Mouse (Mus musculus) cortical plate, adult 2 months (tissue): Measurements from ENCODE around the gene Tmem140. TPM values are rescaled to one million over a fixed set of nuclear protein-coding genes. Genes with fewer than 3 reads are reported as not detected.

ENCODE experiments used
- H3K27ac ChIP-seq: fragments of 200-500 bp; 2 replicates; pipeline ENCODE4 v1.5.1; 2012; ENCODE audit warnings: low read length, control low read depth, inconsistent platforms; ENCODE audit not compliant: insufficient read depth
- H3K4me1 ChIP-seq: fragments of 200-500 bp; 2 replicates; pipeline ENCODE4 v1.6.1; 2011; ENCODE audit warnings: low read length; ENCODE audit not compliant: control insufficient read depth, insufficient read depth
- H3K4me3 ChIP-seq: fragments of 200-500 bp; 2 replicates; pipeline ENCODE4 v1.5.1; 2011; ENCODE audit warnings: mild to moderate bottlenecking, low read length, control low read depth; ENCODE audit not compliant: insufficient read depth
- CTCF ChIP-seq: fragments of 200-500 bp; IDR thresholded peaks from 2 replicates; pipeline ENCODE4 v1.5.1; 2011; ENCODE audit warnings: mild to moderate bottlenecking, control low read depth, low read length; ENCODE audit not compliant: insufficient read depth; ENCODE audit errors: extremely low read depth
- POLR2A ChIP-seq: fragments of 200-500 bp; IDR thresholded peaks from 2 replicates; pipeline ENCODE4 v1.6.1; 2011; ENCODE audit warnings: mild to moderate bottlenecking, low read length, control low read depth; ENCODE audit not compliant: insufficient read depth; ENCODE audit errors: extremely low read depth
- polyA plus RNA-seq: library from polyadenylated mRNA; depleted of rRNA; stranded (reverse); fragments of >200 nt; gene quantifications from 2 replicates; pipeline ENCODE4 v1.2.3, GENCODE M21; 2012

Gene Tmem140
- polyA plus RNA-seq, 1 experiment, result 2.7 TPM

DNA sequence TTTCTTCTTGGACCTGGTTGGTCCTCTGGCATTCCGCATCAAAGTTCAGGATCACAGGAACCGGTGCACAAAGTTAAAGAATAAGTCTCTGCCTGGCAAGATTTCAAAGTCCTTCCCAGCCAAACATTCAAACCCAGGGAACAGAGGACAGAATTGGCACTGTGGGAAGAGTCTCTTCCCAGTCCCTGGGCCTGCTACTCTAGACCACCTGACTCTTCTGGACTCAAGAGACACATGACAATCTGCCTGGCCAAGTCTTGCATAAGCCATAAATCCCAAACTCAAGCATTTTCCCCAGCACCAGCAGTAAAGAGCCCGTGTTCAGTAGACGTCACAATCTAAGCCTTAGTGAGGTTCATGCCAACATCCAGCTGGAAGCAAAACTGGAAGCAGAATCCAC lies 43.7 kb downstream of the Tmem140 start:
- no peak overlapping the region for H3K4me3 ChIP-seq
- peak overlapping the region; percentile 83 for H3K27ac ChIP-seq
- H3K4me1 ChIP-seq, result peaks cover 13% of the 10 kb centered on the region; the same call in 1 of the 2 replicates
- TF ChIP-seq CTCF, result no peak
- TF ChIP-seq POLR2A, result no peak

- peaks cover 13% of the 10 kb centered on the region; the same call in 1 of the 2 replicates for H3K4me1 ChIP-seq
- peak overlapping the region; percentile 83 for H3K27ac ChIP-seq
- TF ChIP-seq POLR2A (no peak), CTCF (no peak)
- H3K4me3 ChIP-seq, result no peak overlapping the region
Observed at GRCm38 (mm10) chr6:34907121-34907614, 44.2 kb downstream of the Tmem140 start.

- H3K4me1 ChIP-seq, result peaks cover 13% of the 10 kb centered on the region; the same call in 1 of the 2 replicates
- no peak for TF ChIP-seq CTCF
- no peak for TF ChIP-seq POLR2A
- 0 out of 2 replicates have a peak overlapping the region, but pooled peaks have one; percentile 83 for H3K27ac ChIP-seq
Observed at GRCm38 (mm10) chr6:34907696-34908260, 44.8 kb downstream of the Tmem140 start.

GRCm38 (mm10) chr6:34909631-34910345 lies 46.8 kb downstream of the Tmem140 start:
- H3K4me1 ChIP-seq, result peaks cover 13% of the 10 kb centered on the region; the same call in 1 of the 2 replicates
- TF ChIP-seq CTCF (no peak), POLR2A (no peak)
- H3K4me3 ChIP-seq, result peak overlapping the region; percentile 62
- no peak overlapping the region for H3K27ac ChIP-seq

More at GRCm38 (mm10) chr6:34907696-34908260, 44.8 kb downstream of the Tmem140 start:
- H3K4me3 ChIP-seq, result no peak overlapping the region

DNA sequence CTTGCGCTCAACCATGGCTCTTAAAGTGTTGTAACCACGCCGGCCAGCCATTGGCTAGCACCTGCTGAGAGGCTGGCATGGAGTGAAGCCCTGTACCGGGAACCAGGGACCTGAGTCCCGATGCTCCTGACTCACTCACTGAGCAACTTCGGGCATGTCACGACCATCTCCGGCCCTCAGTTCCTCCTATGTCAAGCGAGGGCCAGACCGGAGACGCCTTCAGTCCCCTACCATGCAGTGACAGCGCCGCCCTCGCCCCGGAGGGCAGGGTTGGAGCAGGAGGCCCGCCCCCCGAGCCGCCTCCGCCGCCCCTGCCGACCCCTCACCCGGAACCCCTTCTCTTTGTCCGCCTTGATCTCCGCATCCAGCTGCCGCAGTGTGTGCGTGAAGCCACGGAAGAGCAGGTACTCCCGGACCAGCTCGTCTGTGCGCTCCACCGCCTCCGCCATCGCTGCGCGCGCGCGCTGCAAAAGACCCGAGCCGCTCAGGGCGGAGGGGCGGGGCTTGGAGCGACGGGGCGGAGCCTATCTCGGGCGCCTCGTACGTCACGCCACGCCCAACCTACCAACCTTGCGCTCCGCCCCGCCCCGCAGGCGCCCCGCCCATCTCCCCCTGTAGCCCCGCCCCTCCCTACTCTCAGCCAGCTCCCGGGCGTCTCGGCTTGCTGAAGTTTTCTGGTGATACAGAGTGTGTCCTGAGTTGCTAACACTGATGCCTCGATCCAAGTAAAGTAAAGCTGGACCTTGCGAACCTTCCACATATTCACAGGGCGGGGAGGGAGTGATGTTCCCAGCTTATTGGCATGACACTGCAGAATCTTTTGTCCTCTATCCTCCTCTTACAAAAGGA lies 47.6 kb downstream of the Tmem140 start, which contains the start of gene Wdr91:
Gene Wdr91, minus strand, starts transcription at position 506 of the 849 bp plus-strand sequence.
- peak within 1 kb of the TSS; percentile 62 for H3K4me3 ChIP-seq
- TF ChIP-seq CTCF (no peak), POLR2A (peak; percentile 74; the same call in 1 of the 2 replicates)
- peaks cover 13% of the 10 kb centered on the region; the same call in 1 of the 2 replicates for H3K4me1 ChIP-seq
- H3K27ac ChIP-seq, result no peak within 1 kb of the TSS

DNA sequence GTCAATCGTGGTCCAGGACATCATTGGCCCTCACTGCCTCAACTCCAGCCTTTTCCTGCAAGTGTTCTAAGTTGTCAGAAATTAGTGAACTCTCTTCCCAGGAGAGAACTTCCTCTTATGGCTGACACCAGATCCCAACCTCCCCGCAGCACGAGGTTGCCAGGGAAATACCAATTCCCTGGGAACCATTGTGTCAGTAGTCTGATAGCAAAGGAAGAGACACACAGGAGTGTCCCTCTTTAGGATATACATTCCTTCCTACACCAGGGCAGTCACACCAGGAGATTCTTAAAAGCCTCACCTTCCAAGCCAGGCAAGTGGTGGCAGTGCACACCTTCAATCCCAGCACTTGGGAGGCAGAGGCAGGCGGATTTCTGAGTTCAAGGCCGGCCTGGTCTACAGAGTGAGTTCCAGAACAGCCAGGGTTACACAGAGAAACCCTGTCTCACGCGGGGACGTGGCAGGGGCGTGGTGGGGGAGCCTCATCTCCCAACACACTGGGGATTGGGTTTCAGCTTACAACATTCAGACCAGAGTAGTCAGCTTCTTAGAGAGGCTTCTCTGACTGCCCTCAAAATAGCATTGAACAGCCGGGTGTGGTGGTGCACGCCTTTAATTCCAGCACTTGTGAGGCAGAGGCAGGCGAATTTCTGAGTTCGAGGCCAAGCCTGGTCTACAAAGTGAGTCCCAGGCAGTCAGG lies 50.5 kb downstream of the Tmem140 start:
- TF ChIP-seq POLR2A (no peak), CTCF (no peak)
- Histone ChIP-seq H3K27ac (no peak overlapping the region), H3K4me1 (peaks cover 7% of the 10 kb centered on the region; the same call in 1 of the 2 replicates)

DNA sequence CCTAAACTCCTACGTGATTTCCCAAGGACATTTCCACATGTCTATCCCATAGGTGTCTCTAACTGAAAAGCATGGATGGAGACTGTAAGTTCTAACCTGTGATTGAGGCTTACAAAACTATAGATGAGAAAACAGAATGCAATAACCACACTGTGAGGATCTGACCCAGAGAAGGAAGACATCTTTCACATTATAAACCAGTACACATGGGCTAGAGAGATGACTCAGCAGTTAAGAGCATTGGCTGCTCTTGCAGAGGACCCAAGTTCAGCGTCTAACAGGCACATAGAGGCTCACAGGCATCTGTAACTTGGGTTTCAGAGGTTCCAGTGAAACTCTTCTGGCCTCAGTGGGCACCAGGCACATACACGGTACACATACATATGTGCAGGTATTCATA lies 51.5 kb downstream of the Tmem140 start:
- H3K4me3 ChIP-seq, result no peak overlapping the region
- H3K4me1 ChIP-seq, result peaks cover 5% of the 10 kb centered on the region; the same call in 1 of the 2 replicates
- H3K27ac ChIP-seq, result no peak overlapping the region
- TF ChIP-seq POLR2A (no peak), CTCF (no peak)

More for the DNA sequence above, 50.5 kb downstream of the Tmem140 start:
- H3K4me3 ChIP-seq, result no peak overlapping the region

DNA sequence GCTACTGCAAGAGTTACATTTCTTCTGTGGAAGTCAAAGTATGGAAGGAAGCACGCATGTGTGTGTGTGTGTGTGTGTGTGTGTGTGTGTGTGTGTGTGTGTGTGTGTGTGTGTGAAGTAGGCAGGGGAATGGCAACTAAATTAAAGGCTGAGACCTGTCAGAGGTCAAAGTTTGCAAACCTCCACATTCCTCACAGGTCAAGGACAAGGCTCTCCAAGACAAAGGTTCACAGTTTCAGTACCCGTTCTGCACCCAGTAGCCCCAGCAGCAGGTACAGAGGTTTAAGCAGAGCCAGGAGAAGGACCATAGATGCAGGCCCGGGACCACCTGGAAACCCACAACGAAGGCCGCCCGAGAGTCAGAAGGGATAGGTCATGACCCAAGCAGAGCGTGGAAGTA lies 56.2 kb downstream of the Tmem140 start:
- no peak overlapping the region for H3K4me3 ChIP-seq
- no peak overlapping the region for H3K27ac ChIP-seq
- TF ChIP-seq CTCF (no peak), POLR2A (no peak)
- H3K4me1 ChIP-seq, result no peaks in the 10 kb centered on the region

GRCm38 (mm10) chr6:34919956-34920355 lies 57.0 kb downstream of the Tmem140 start, which contains the start of gene Stra8:
TSS of gene Stra8 (plus strand) at chr6:34920163.
- Histone ChIP-seq H3K4me3 (no peak within 1 kb of the TSS), H3K27ac (no peak within 1 kb of the TSS), H3K4me1 (no peaks in the 10 kb centered on the region)
- TF ChIP-seq CTCF, result no peak
